Mouse (Mus musculus) brown adipose tissue, adult 24 weeks (tissue): Measurements from ENCODE around the gene Blvrb. TPM values are rescaled to one million over a fixed set of nuclear protein-coding genes. Genes with fewer than 3 reads are reported as not detected.
"Not testable (repeated sequence)": the region's sequence is repeated elsewhere in the genome, so short reads cannot be mapped to it uniquely, and the experiment has no call there.

Experiments
- H3K27ac ChIP-seq: fragments of 200-500 bp; replicated peaks from 2 replicates; pipeline ENCODE4 v1.5.1; 2012; ENCODE audit warnings: low read depth, mild to moderate bottlenecking, low read length
- H3K4me1 ChIP-seq: fragments of 200-500 bp; 2 replicates; pipeline ENCODE4 v1.6.1; 2012; ENCODE audit warnings: low read length, mixed read lengths; ENCODE audit not compliant: control insufficient read depth, insufficient read depth, insufficient read length
- H3K4me3 ChIP-seq: fragments of 200-500 bp; 2 replicates; pipeline ENCODE4 v1.5.1; 2012; ENCODE audit warnings: low read depth, mild to moderate bottlenecking, low read length, moderate library complexity; ENCODE audit not compliant: insufficient read depth
- polyA plus RNA-seq: library from polyadenylated mRNA; stranded (reverse); fragments of >200 nt; gene quantifications from 2 replicates; pipeline ENCODE4 v1.2.4, GENCODE M21; 2012; ENCODE audit not compliant: missing spikeins, insufficient read depth, insufficient read length

The Blvrb gene
- polyA plus RNA-seq, 1 experiment: 80.2 TPM

GRCm38 (mm10) chr7:27486102-27486769 is 38.5 kb downstream of the Blvrb start:
- Histone ChIP-seq H3K4me1 (peaks cover 2% of the 10 kb centered on the region; the same call in 1 of the 2 replicates), H3K4me3 (peak overlapping the region; percentile 57), H3K27ac (peak overlapping the region; percentile 78)

DNA sequence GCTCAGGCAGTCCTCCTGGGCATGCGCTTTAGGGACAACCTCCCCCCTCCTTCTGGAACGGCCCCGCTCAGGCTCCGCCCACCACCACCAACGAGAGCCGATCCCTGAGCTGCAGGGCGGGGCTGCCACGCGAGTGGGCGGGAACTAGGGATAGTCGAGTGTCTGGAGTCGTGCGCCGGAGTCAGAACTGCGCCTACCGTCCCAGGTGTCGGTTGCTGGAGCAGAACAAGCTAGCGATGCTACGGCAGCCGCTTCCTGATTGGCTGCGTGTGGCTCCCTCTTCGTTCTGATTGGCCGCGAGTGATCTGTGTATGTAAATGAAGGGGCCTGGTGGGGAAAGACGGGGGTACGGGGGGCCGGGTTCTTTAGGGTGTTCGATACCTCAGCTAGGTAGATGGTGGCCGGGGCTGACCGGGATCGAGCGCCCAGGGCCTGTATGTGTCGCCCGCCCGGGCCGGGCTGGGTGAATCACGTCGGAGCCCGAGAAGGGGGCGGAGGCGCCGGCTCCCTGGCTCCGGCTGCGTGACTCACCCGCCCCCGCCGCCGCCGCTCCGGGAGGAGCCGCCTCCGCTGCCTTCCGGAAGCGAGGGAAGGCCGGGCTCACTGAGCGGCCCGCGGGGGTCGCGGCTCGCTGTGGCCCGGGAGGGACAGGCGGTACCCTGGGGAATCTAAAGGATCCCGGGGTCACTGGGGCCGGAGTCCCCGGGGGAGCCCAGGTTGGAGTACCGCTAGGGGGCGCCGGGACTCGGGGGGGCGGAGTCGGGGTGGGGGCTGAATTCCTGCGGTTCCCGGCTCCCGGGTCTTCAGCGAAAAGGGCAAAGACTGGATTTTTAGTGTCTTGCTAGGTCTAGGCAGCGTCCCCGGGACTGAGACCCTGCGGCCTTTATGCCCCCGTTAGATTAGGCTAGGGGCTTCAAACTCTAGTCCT is 39.3 kb downstream of the Blvrb start, which contains the start of gene Sertad1:
Gene Sertad1, plus strand, starts transcription at position 141 of the 928 bp plus-strand sequence.
- Histone ChIP-seq H3K27ac (peak within 1 kb of the TSS; percentile 85), H3K4me1 (peaks cover 6% of the 10 kb centered on the region), H3K4me3 (peak within 1 kb of the TSS; percentile 81)

GRCm38 (mm10) chr7:27487740-27488268 is 40.0 kb downstream of the Blvrb start:
- Histone ChIP-seq H3K4me3 (peak overlapping the region; percentile 81), H3K27ac (peak overlapping the region; percentile 85), H3K4me1 (peaks cover 7% of the 10 kb centered on the region)

- H3K4me1 ChIP-seq: peaks cover 13% of the 10 kb centered on the region
- no peak overlapping the region for H3K4me3 ChIP-seq
- H3K27ac ChIP-seq: peak overlapping the region; percentile 83; the same call in 1 of the 2 replicates
Observed at GRCm38 (mm10) chr7:27489270-27489869, 41.6 kb downstream of the Blvrb start.

DNA sequence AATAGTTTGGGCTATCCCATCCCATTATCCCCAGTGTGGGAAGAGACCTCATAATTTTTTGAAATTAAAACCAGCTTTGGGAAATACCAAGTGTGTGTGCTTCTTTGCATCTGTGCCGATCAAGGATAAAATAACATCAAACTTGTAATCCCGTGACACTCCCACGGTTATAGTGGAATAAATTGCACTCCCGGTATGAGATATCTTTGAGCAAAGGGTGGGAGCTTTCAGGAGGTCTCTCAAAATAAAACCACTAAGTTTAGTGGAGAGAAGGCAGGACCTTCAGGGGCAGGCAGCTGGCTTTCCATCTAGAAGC is 42.4 kb downstream of the Blvrb start:
- Histone ChIP-seq H3K4me3 (peak overlapping the region; percentile 49), H3K27ac (peak overlapping the region; percentile 83), H3K4me1 (peaks cover 13% of the 10 kb centered on the region)

DNA sequence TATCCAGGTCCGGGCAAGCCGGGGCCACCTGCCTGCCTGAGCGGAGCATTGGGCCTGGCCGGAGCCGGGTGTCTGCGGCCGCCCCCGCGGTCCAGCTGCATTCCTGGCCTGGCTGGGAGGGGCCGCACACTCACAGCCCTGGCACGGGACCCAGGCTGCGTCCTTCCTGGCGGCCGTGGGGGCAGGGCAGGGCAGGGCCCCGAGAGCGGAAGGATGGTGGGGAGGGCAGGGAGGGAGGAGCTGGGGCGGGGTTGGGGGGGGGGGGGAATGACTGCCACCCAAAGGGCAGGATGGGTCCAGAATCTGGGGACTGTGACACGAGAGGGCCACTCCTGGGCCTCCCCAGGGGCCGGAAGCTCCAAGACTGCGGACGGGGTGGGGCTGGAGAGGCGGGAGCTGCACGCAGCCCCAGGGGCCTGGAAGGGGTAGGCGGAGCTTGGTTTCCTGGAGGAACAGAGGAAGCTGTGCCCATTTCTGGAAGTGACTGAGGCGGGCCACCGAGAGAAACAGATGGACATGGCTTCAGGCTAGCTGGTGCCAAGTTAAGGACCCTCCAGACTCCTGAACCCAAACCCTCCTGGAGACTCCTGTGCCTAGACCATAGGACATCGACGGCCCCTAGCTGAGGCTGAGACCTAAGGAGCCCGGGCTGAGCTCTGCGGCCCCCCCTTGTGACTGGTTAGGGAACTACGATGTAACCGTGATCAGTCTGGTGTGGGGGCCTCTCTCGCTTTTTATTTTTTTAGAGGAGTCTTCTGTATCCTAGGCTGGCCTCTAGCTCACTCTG is 43.0 kb downstream of the Blvrb start:
- peaks cover 13% of the 10 kb centered on the region for H3K4me1 ChIP-seq
- peak overlapping the region; percentile 63 for H3K4me3 ChIP-seq
- H3K27ac ChIP-seq: peak overlapping the region; percentile 96

- Histone ChIP-seq H3K4me3 (no peak overlapping the region), H3K4me1 (peaks cover 13% of the 10 kb centered on the region), H3K27ac (peak overlapping the region; percentile 96)
Observed at GRCm38 (mm10) chr7:27491856-27492255, 44.1 kb downstream of the Blvrb start.

DNA sequence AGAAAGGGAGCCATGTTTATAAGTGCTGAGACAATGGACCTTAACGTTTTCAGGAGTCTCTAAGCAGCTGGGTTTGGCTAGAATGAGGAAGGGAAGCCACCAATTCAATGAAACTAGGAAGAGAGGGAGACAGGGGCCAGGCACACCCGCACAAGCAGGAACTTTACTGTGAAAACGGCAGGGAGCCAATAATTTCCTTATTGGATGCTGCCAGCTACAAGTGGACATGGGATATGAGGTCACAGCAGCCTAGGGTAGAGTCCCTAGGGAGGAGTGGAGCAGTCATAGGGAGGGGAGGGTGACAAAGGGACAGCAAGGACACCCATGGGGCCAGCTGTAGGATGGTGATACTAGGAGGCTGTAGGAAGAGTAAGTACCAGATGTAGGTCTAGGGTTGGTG is 45.2 kb downstream of the Blvrb start:
- Histone ChIP-seq H3K4me3 (no peak overlapping the region), H3K4me1 (peaks cover 12% of the 10 kb centered on the region), H3K27ac (peak overlapping the region; percentile 40; the same call in 1 of the 2 replicates)

DNA sequence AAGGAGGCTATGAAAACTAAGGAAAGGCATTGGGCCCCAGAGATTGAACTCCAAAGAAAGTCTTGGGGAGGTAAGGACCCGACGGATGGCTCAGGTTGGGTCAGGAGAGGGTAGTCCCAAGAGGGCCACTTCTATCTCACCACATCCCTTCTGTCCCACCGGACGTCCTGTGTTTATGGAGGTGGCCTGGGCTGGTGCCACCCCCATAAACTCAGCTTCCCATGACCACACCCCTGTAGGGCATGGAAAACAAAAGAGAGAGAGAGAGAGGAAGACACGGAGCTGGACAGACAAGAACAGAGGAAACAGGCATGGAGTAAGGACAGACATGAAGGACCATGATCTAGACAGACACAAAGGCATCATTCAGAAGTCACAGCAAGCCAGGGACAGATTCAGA is 45.7 kb downstream of the Blvrb start:
- Histone ChIP-seq H3K4me1 (peaks cover 11% of the 10 kb centered on the region), H3K4me3 (no peak overlapping the region), H3K27ac (peak overlapping the region; percentile 40; the same call in 1 of the 2 replicates)

GRCm38 (mm10) chr7:27494659-27495367 is 47.0 kb downstream of the Blvrb start:
- H3K4me3 ChIP-seq, H3K27ac ChIP-seq: not testable (repeated sequence)
- H3K4me1 ChIP-seq: peaks cover 11% of the 10 kb centered on the region; the same call in 1 of the 2 replicates

GRCm38 (mm10) chr7:27499036-27499435 is 51.3 kb downstream of the Blvrb start, which contains the start of gene Prx:
Prx (plus strand) TSS chr7:27499324.
- H3K4me3 ChIP-seq: no peak within 1 kb of the TSS
- no peak within 1 kb of the TSS for H3K27ac ChIP-seq
- H3K4me1 ChIP-seq: peaks cover 3% of the 10 kb centered on the region; the same call in 1 of the 2 replicates

- H3K4me1 ChIP-seq: peaks cover 3% of the 10 kb centered on the region; the same call in 1 of the 2 replicates
- peak overlapping the region; percentile 87 for H3K27ac ChIP-seq
- H3K4me3 ChIP-seq: no peak overlapping the region
Observed at GRCm38 (mm10) chr7:27501620-27502019, 53.8 kb downstream of the Blvrb start.

- Histone ChIP-seq H3K27ac (no peak overlapping the region), H3K4me3 (no peak overlapping the region), H3K4me1 (peaks cover 5% of the 10 kb centered on the region)
Observed at GRCm38 (mm10) chr7:27506765-27507370, 59.1 kb downstream of the Blvrb start.
